Mouse (Mus musculus): ENCODE data around the gene Txndc12. TPM values are rescaled to one million over a fixed set of nuclear protein-coding genes. Genes with fewer than 3 reads are reported as not detected.

The Txndc12 gene
- 21.6 and 24.0 TPM in 2 replicates for polyA plus RNA-seq (2012; rRNA removed)

- H3K27me3 ChIP-seq (ENCODE audit: control insufficient read depth, insufficient read depth, low read length): no peaks in the 10 kb centered on the region
- peak within 1 kb of the TSS; percentile 96 for H3K27ac ChIP-seq (ENCODE audit: control insufficient read depth, insufficient read depth, low read depth, low read length)
- H3K4me3 ChIP-seq (ENCODE audit: control insufficient read depth, low read depth, low read length): peak within 1 kb of the TSS; percentile 90
- H3K36me3 ChIP-seq (ENCODE audit: control insufficient read depth, insufficient read depth, low read length): no peaks in the 10 kb centered on the region
- H3K4me1 ChIP-seq (ENCODE audit: control insufficient read depth, insufficient read depth, low read length): peaks cover 5% of the 10 kb centered on the region
- no peak for TF ChIP-seq CTCF (IDR thresholded peaks at IDR 0.05; ENCODE audit: control insufficient read depth, insufficient read depth, insufficient replicate concordance, low read depth, low read length)
- TF ChIP-seq POLR2A (IDR thresholded peaks at IDR 0.05; ENCODE audit: control insufficient read depth, low read depth, low read length): peak; percentile 47; the same call in 1 of the 2 replicates
These were observed at the start of gene Txndc12 for GRCm38 (mm10) chr4:108834115-108834970. TSS of gene Txndc12 (plus strand) at chr4:108834601.

GRCm38 (mm10) chr4:108789258-108789936 is 45.0 kb upstream of the Txndc12 start:
- TF ChIP-seq POLR2A (IDR thresholded peaks at IDR 0.05; ENCODE audit: control insufficient read depth, low read depth, low read length) (no peak), CTCF (IDR thresholded peaks at IDR 0.05; ENCODE audit: control insufficient read depth, insufficient read depth, insufficient replicate concordance, low read depth, low read length) (no peak)
- Histone ChIP-seq H3K36me3 (ENCODE audit: control insufficient read depth, insufficient read depth, low read length) (no peaks in the 10 kb centered on the region), H3K4me1 (ENCODE audit: control insufficient read depth, insufficient read depth, low read length) (no peaks in the 10 kb centered on the region; the same call in 1 of the 2 replicates)

GRCm38 (mm10) chr4:108790507-108790906 is 43.9 kb upstream of the Txndc12 start:
- H3K36me3 ChIP-seq (ENCODE audit: control insufficient read depth, insufficient read depth, low read length): no peaks in the 10 kb centered on the region
- no peak overlapping the region for H3K27ac ChIP-seq (ENCODE audit: control insufficient read depth, insufficient read depth, low read depth, low read length)
- H3K27me3 ChIP-seq (ENCODE audit: control insufficient read depth, insufficient read depth, low read length): no peaks in the 10 kb centered on the region
- TF ChIP-seq CTCF (IDR thresholded peaks at IDR 0.05; ENCODE audit: control insufficient read depth, insufficient read depth, insufficient replicate concordance, low read depth, low read length) (no peak), POLR2A (IDR thresholded peaks at IDR 0.05; ENCODE audit: control insufficient read depth, low read depth, low read length) (no peak)
- no peaks in the 10 kb centered on the region; the same call in 1 of the 2 replicates for H3K4me1 ChIP-seq (ENCODE audit: control insufficient read depth, insufficient read depth, low read length)
- H3K4me3 ChIP-seq (ENCODE audit: control insufficient read depth, low read depth, low read length): no peak overlapping the region

More at GRCm38 (mm10) chr4:108789258-108789936, 45.0 kb upstream of the Txndc12 start:
- H3K27ac ChIP-seq (ENCODE audit: control insufficient read depth, insufficient read depth, low read depth, low read length): no peak overlapping the region
- H3K4me3 ChIP-seq (ENCODE audit: control insufficient read depth, low read depth, low read length): no peak overlapping the region
- H3K27me3 ChIP-seq (ENCODE audit: control insufficient read depth, insufficient read depth, low read length): no peaks in the 10 kb centered on the region

DNA sequence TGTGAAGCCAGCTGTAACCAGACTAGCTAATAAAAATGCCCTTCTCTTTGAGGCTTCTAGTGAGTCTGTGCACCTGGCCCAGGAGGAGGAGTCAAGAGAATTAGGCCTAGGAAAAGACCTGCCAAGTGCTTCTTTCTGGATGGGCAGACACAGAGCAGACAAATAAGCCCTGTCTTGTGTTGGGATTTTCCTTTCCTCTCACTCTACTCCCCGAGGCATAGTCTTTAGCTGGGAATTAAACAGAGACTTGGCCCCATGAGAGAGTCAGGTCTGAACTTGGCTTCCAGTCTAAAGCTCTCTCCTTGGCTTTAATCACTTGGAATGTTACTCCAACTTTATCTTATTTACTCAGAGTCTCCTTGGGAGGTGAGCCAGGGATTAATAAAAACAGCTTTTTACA is 40.5 kb upstream of the Txndc12 start:
- no peak overlapping the region for H3K27ac ChIP-seq (ENCODE audit: control insufficient read depth, insufficient read depth, low read depth, low read length)
- no peaks in the 10 kb centered on the region for H3K4me1 ChIP-seq (ENCODE audit: control insufficient read depth, insufficient read depth, low read length)
- H3K4me3 ChIP-seq (ENCODE audit: control insufficient read depth, low read depth, low read length): no peak overlapping the region
- TF ChIP-seq CTCF (IDR thresholded peaks at IDR 0.05; ENCODE audit: control insufficient read depth, insufficient read depth, insufficient replicate concordance, low read depth, low read length): no peak
- TF ChIP-seq POLR2A (IDR thresholded peaks at IDR 0.05; ENCODE audit: control insufficient read depth, low read depth, low read length): no peak
- no peaks in the 10 kb centered on the region for H3K36me3 ChIP-seq (ENCODE audit: control insufficient read depth, insufficient read depth, low read length)
- no peaks in the 10 kb centered on the region for H3K27me3 ChIP-seq (ENCODE audit: control insufficient read depth, insufficient read depth, low read length)

DNA sequence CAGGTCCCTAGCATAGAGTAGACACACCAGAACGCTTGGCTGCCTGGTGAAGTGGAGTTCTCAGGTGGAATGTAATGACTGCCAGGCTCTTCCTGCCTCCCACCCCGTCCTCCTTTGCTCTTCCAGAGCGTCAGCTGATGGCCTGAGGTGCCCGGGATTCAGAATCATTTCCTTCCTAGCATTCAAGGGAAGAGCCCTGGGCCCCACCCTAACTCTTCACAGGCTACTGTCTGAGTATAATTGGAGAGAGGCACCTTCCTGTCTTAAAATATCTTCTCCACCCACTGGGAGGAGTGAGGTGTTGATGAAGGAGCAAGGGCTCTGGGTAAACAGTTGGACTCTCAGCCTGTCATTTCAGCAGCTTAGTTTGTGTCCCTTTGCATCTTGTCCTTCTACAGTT is 37.7 kb upstream of the Txndc12 start:
- no peak overlapping the region for H3K4me3 ChIP-seq (ENCODE audit: control insufficient read depth, low read depth, low read length)
- H3K27me3 ChIP-seq (ENCODE audit: control insufficient read depth, insufficient read depth, low read length): no peaks in the 10 kb centered on the region
- H3K4me1 ChIP-seq (ENCODE audit: control insufficient read depth, insufficient read depth, low read length): peaks cover 10% of the 10 kb centered on the region
- no peak for TF ChIP-seq CTCF (IDR thresholded peaks at IDR 0.05; ENCODE audit: control insufficient read depth, insufficient read depth, insufficient replicate concordance, low read depth, low read length)
- TF ChIP-seq POLR2A (IDR thresholded peaks at IDR 0.05; ENCODE audit: control insufficient read depth, low read depth, low read length): no peak
- no peaks in the 10 kb centered on the region for H3K36me3 ChIP-seq (ENCODE audit: control insufficient read depth, insufficient read depth, low read length)
- H3K27ac ChIP-seq (ENCODE audit: control insufficient read depth, insufficient read depth, low read depth, low read length): no peak overlapping the region

DNA sequence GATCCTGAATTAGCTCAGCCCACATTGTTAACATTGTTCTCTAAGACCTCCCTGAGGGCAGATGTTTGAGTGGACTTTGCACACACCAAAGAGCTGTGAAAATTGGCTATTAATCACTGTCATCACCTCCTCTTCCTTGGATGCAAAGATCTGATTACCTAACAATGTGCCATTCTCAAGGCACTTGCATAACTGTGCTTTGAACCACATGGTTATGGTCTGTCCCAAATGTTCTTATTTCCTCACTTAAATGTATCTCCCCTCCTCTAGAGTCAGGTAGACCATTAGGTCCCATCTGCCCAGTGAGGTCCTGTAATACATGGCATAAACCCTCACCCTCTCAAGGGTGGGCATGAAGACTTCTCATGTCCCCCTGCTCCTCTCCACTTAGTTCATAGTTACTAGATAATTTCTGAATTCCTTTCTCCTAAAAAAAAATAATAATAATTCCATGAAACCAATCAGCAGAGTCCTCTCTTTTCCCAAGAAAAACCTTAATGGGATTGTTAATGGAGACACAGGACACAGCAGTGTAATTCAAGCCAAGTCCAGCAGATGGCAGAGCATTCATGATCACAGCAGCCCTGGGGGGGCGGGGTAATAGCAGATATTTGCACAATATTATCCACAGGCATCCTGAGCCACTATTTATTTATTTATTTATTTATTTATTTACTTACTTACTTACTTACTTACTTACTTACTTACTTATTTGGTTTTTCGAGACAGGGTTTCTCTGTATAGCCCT is 36.1 kb upstream of the Txndc12 start:
- Histone ChIP-seq H3K4me3 (ENCODE audit: control insufficient read depth, low read depth, low read length) (no peak overlapping the region), H3K4me1 (ENCODE audit: control insufficient read depth, insufficient read depth, low read length) (peaks cover 10% of the 10 kb centered on the region), H3K27ac (ENCODE audit: control insufficient read depth, insufficient read depth, low read depth, low read length) (no peak overlapping the region), H3K36me3 (ENCODE audit: control insufficient read depth, insufficient read depth, low read length) (no peaks in the 10 kb centered on the region), H3K27me3 (ENCODE audit: control insufficient read depth, insufficient read depth, low read length) (no peaks in the 10 kb centered on the region)
- TF ChIP-seq CTCF (IDR thresholded peaks at IDR 0.05; ENCODE audit: control insufficient read depth, insufficient read depth, insufficient replicate concordance, low read depth, low read length) (peak; percentile 49; the same call in 1 of the 2 replicates), POLR2A (IDR thresholded peaks at IDR 0.05; ENCODE audit: control insufficient read depth, low read depth, low read length) (no peak)

Data from testis, adult 2 months (tissue).